Mouse (Mus musculus) neutrophil, adult 5-6 weeks (primary cell): ENCODE data around the gene Dnm2. TPM values are rescaled to one million over a fixed set of nuclear protein-coding genes. Genes with fewer than 3 reads are reported as not detected.

ENCODE experiments used
- ATAC-seq: fragments of 151-379, 151-347 bp; 2 replicates; pipeline ENCODE4 v1.8.0; 2017; ENCODE audit warnings: mild to moderate bottlenecking, moderate TSS enrichment; ENCODE audit not compliant: insufficient number of reproducible peaks, poor library complexity, low FRiP score, severe bottlenecking; ENCODE audit errors: extremely low read depth
- total RNA-seq: library from RNA; stranded (forward); fragments of 200-1000 nt; gene quantifications from 2 replicates; pipeline ENCODE4 v1.2.3, GENCODE M21; 2017

Dnm2 gene
- 318 and 340 TPM in 2 replicates for total RNA-seq

- peak; percentile 96 for ATAC-seq
These were observed at the start of gene Dnm2 for GRCm38 (mm10) chr9:21424631-21425555. Dnm2 (plus strand) TSS chr9:21424908.

- ATAC-seq = no peak
These were observed 45.5 kb upstream of the Dnm2 start for GRCm38 (mm10) chr9:21379195-21379594.

GRCm38 (mm10) chr9:21380868-21381267, 43.8 kb upstream of the Dnm2 start:
- no peak for ATAC-seq

GRCm38 (mm10) chr9:21383966-21384365, 40.7 kb upstream of the Dnm2 start:
- ATAC-seq = no peak

GRCm38 (mm10) chr9:21392646-21393175, 32.0 kb upstream of the Dnm2 start:
- no peak for ATAC-seq

- no peak for ATAC-seq
These were observed 29.0 kb upstream of the Dnm2 start for GRCm38 (mm10) chr9:21395692-21396091.

- no peak for ATAC-seq
These were observed 27.5 kb upstream of the Dnm2 start for GRCm38 (mm10) chr9:21397170-21397569.

- ATAC-seq = no peak
These were observed 23.7 kb upstream of the Dnm2 start for GRCm38 (mm10) chr9:21401042-21401441.

GRCm38 (mm10) chr9:21402764-21403253, 21.9 kb upstream of the Dnm2 start:
- no peak for ATAC-seq

GRCm38 (mm10) chr9:21403745-21404144, 21.0 kb upstream of the Dnm2 start:
- ATAC-seq = no peak

GRCm38 (mm10) chr9:21405525-21405924, 19.2 kb upstream of the Dnm2 start:
- ATAC-seq = no peak

- ATAC-seq = no peak
These were observed 16.8 kb upstream of the Dnm2 start for GRCm38 (mm10) chr9:21407951-21408350.

GRCm38 (mm10) chr9:21408624-21409023, 16.1 kb upstream of the Dnm2 start:
- ATAC-seq = no peak

- peak; percentile 73 for ATAC-seq
These were observed 15.0 kb upstream of the Dnm2 start for GRCm38 (mm10) chr9:21409592-21410317.

GRCm38 (mm10) chr9:21411669-21412550, 12.8 kb upstream of the Dnm2 start, which contains the start of gene Qtrt1:
Qtrt1 (plus strand) TSS chr9:21411837.
- ATAC-seq = peak; percentile 94

GRCm38 (mm10) chr9:21417866-21418265, 6.8 kb upstream of the Dnm2 start:
- ATAC-seq = no peak

GRCm38 (mm10) chr9:21419646-21420045, 5.1 kb upstream of the Dnm2 start:
- ATAC-seq = no peak

- ATAC-seq = no peak
These were observed 843 bp downstream of the Dnm2 start for GRCm38 (mm10) chr9:21425556-21425945.

GRCm38 (mm10) chr9:21426013-21426412, 1.3 kb downstream of the Dnm2 start:
- ATAC-seq = no peak
